Mouse (Mus musculus): Measurements from ENCODE around the gene Sult6b1.

DNA sequence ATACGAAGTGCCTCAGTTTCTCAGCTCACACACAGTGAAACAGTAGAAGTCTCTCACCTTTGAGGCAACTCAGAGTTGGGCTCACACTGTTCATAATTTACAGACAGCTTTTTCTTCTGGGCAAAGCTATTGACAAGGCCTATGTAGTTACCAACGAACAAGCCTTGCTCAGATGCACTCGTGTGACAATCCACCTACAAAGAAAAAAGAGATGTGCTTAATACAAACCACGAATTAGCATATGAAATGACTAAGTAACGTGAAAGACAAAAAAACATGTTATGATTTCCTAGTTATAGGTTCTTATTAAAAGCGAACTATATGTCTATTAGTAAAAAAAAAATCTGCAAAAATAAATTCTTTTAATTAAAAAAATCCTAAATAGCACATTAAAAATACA is 32.9 kb downstream of the Sult6b1 start:
- TF ChIP-seq ZC3H11A (IDR thresholded peaks at IDR 0.05; ENCODE audit: borderline replicate concordance, low read depth, low read length) (no peak), MAFK (IDR thresholded peaks at IDR 0.05; ENCODE audit: insufficient read depth, low read depth, low read length) (no peak)
